Mouse (Mus musculus) stomach, embryonic 15.5 days (tissue): Measurements from ENCODE around the gene Hist1h1d. TPM values are rescaled to one million over a fixed set of nuclear protein-coding genes. Genes with fewer than 3 reads are reported as not detected.
A peak's percentile ranks its signal among the peaks of the same experiment; 100 is the strongest.

Experiments used
- ATAC-seq: fragments of 200-750 bp; cut with Nextera tagmentation; 2 replicates; pipeline ENCODE4 v1.8.0; 2017; ENCODE audit warnings: low read depth, moderate number of reproducible peaks, moderate TSS enrichment; ENCODE audit not compliant: insufficient read depth, low FRiP score
- H3K27ac ChIP-seq: fragments of 300-500 bp; sonication (generic); 2 replicates; pipeline ENCODE4 v1.5.1; 2015; ENCODE audit warnings: mild to moderate bottlenecking, inconsistent platforms
- H3K27me3 ChIP-seq: fragments of 300-500 bp; sonication (generic); replicated peaks from 2 replicates; pipeline ENCODE4 v1.6.1; 2015; ENCODE audit warnings: inconsistent platforms
- H3K36me3 ChIP-seq: fragments of 300-500 bp; sonication (generic); 2 replicates; pipeline ENCODE4 v1.6.1; 2015; ENCODE audit warnings: inconsistent platforms
- H3K4me1 ChIP-seq: fragments of 300-500 bp; sonication (generic); 2 replicates; pipeline ENCODE4 v1.6.1; 2015; ENCODE audit warnings: inconsistent platforms
- H3K4me2 ChIP-seq: fragments of 300-500 bp; sonication (generic); 2 replicates; pipeline ENCODE4 v1.6.1; 2015; ENCODE audit warnings: mild to moderate bottlenecking, inconsistent platforms
- H3K4me3 ChIP-seq: fragments of 300-500 bp; sonication (generic); replicated peaks from 2 replicates; pipeline ENCODE4 v1.5.1; 2015; ENCODE audit warnings: inconsistent platforms
- H3K9ac ChIP-seq: fragments of 300-500 bp; sonication (generic); 2 replicates; pipeline ENCODE4 v1.6.1; 2015; ENCODE audit warnings: inconsistent platforms
- H3K9me3 ChIP-seq: fragments of 300-500 bp; sonication (generic); 2 replicates; pipeline ENCODE4 v1.6.1; 2016; ENCODE audit warnings: inconsistent platforms
- WGBS: fragments of 180-500 bp; shearing (Covaris S2); methylation state at CpG from one replicate; pipeline ENCODE4 v1.1.7; 2015; 5-methylcytosine and 5-hydroxymethylcytosine counted together
- polyA plus RNA-seq: library from polyadenylated mRNA; unstranded; fragments of >200 nt; fragmentation: Nextera tagmentation; extraction: Ambion mirVana; gene quantifications from 2 replicates; pipeline ENCODE4 v1.2.1, GENCODE M21; 2015

Hist1h1d gene
- 0.89 and 0.98 TPM in 2 replicates for polyA plus RNA-seq

DNA sequence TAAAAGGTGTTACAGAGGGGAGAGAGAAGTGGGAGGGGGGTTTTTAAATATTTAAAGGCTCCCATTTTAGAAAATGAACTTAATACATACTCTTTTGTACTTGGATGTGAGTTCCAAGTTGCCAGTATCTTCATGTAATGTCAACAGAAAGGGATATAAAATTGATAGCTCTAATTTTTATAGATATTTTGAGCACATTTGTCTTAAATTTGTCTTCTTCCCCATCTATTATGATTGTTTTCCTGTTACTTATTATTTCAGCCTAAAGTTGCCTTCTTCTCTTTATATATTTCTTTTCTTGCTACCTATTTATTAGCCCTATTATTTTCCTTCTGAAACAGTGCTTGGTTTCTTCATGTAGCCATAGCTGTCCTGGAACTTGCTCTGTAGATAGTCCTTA lies at the start of gene Hist1h1d:
Gene Hist1h1d (plus strand): TSS at position 301 of the 400 bp plus-strand sequence.
- peak within 1 kb of the TSS; percentile 42 for H3K4me2 ChIP-seq
- no peak within 1 kb of the TSS for H3K4me3 ChIP-seq
- H3K27me3 ChIP-seq = no peaks in the 10 kb centered on the region
- no peak for ATAC-seq
- H3K36me3 ChIP-seq = no peaks in the 10 kb centered on the region
- H3K9ac ChIP-seq = no peak within 1 kb of the TSS
- peaks cover 12% of the 10 kb centered on the region for H3K4me1 ChIP-seq
- H3K9me3 ChIP-seq = no peaks in the 10 kb centered on the region
- peak within 1 kb of the TSS; percentile 98 for H3K27ac ChIP-seq

- Histone ChIP-seq H3K9me3 (no peaks in the 10 kb centered on the region), H3K27ac (no peak overlapping the region), H3K36me3 (no peaks in the 10 kb centered on the region), H3K4me2 (0 out of 2 replicates have a peak overlapping the region, but pooled peaks have one; percentile 16), H3K4me3 (no peak overlapping the region), H3K9ac (no peak overlapping the region), H3K4me1 (peaks cover 5% of the 10 kb centered on the region), H3K27me3 (no peaks in the 10 kb centered on the region)
- peak; percentile 24; the same call in 1 of the 2 replicates for ATAC-seq
- WGBS = 5% methylated on average over 9 of the region's 9 CpGs
Measured at GRCm38 (mm10) chr13:23503797-23504196, 49.3 kb upstream of the Hist1h1d start.

DNA sequence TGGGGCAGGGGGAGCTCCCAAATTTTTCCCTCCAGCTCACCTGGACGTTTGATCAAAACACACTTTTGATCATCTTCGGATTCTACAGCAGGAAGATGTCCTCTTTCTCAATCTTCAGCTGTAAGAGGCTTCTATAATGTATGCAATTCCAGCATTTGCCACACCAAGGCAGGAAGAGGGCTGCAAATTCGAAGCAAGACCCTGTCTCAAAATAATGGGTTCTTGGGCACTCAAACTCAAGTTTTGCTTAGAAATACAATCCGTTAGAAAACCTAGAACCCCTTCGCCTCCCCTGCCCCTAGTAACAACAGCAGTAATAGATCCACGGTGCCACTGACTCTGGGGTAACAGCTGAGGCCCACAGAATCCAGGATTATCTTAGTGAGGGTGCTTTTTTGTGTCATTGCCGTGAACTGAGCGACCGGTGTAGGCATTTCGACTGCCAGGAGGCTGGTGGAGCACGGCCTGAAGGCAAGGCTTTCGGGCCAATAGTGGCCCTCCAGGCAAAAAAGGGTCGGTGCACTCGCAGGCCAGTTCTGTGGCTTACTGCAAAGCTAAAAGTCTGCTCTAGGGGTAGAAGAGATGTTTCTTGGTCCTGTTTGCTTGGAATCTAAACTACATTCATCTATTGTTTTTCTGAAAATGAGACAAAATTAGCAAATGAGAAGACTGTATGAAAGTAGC lies 47.3 kb upstream of the Hist1h1d start:
- 20% methylated on average over 14 of the region's 14 CpGs for WGBS

DNA sequence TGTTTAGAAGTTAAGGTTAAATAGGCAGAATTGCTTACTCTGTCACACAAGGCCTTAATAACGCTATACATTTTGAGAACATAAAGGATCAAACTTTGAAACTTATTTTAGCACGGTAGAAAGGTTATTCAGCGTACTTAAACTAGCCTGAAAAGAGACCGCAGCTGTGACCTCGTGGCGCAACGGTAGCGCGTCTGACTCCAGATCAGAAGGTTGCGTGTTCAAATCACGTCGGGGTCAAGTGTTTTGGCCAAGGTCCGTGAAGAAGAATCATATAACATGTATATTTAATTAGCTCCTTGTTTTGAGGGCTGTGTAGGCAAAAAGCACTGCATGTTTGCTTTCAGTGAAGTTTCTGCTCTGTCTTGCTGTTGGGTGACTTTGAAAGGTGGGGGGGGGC lies 46.7 kb upstream of the Hist1h1d start:
- 0 out of 2 replicates have a peak, but pooled peaks have one; percentile 44 for ATAC-seq
- WGBS = 19% methylated on average over 13 of the region's 13 CpGs
- Histone ChIP-seq H3K9ac (no peak overlapping the region), H3K9me3 (no peaks in the 10 kb centered on the region), H3K27ac (no peak overlapping the region), H3K36me3 (no peaks in the 10 kb centered on the region), H3K4me3 (0 out of 2 replicates have a peak overlapping the region, but pooled peaks have one; percentile 23), H3K27me3 (no peaks in the 10 kb centered on the region), H3K4me1 (peaks cover 7% of the 10 kb centered on the region), H3K4me2 (peak overlapping the region; percentile 48)

More for the DNA sequence above, 47.3 kb upstream of the Hist1h1d start:
- no peaks in the 10 kb centered on the region for H3K27me3 ChIP-seq
- no peaks in the 10 kb centered on the region for H3K36me3 ChIP-seq
- H3K4me1 ChIP-seq = peaks cover 7% of the 10 kb centered on the region
- ATAC-seq = no peak
- H3K4me3 ChIP-seq = peak overlapping the region; percentile 23
- H3K9ac ChIP-seq = no peak overlapping the region
- no peaks in the 10 kb centered on the region for H3K9me3 ChIP-seq
- H3K27ac ChIP-seq = no peak overlapping the region
- peak overlapping the region; percentile 48 for H3K4me2 ChIP-seq

- no peak for ATAC-seq
- no peak overlapping the region for H3K4me3 ChIP-seq
- peaks cover 7% of the 10 kb centered on the region for H3K4me1 ChIP-seq
- 40% methylated on average over 14 of the region's 14 CpGs for WGBS
- H3K9ac ChIP-seq = no peak overlapping the region
- H3K27me3 ChIP-seq = no peaks in the 10 kb centered on the region
- H3K4me2 ChIP-seq = 0 out of 2 replicates have a peak overlapping the region, but pooled peaks have one; percentile 48
- H3K36me3 ChIP-seq = no peaks in the 10 kb centered on the region
- H3K27ac ChIP-seq = no peak overlapping the region
- no peaks in the 10 kb centered on the region for H3K9me3 ChIP-seq
Measured at GRCm38 (mm10) chr13:23506819-23507515, 46.1 kb upstream of the Hist1h1d start.

DNA sequence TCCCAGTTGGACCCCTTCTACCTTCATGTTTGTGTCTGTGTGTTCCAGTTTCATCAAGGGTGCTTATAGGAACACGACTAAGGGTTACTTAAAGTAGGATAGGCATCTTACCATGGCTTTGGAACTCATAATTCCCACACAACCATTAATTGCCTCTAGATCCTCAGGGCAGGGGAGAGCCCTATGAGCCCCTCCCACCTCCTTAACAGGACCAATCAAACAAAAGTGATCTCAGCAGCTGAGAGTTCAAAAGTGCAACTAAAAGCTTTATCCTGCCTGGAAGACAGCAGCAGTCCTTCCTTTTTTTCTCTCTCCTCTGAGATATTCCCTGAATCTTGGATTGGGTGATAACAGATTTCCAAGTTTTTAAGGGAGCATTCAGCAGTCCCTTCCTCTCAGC lies 42.9 kb upstream of the Hist1h1d start:
- WGBS = 36% methylated on average over 1 of the region's 1 CpGs
- no peaks in the 10 kb centered on the region for H3K36me3 ChIP-seq
- H3K27ac ChIP-seq = no peak overlapping the region
- ATAC-seq = no peak
- no peak overlapping the region for H3K9ac ChIP-seq
- peaks cover 7% of the 10 kb centered on the region for H3K4me1 ChIP-seq
- no peaks in the 10 kb centered on the region for H3K9me3 ChIP-seq
- no peak overlapping the region for H3K4me3 ChIP-seq
- no peaks in the 10 kb centered on the region for H3K27me3 ChIP-seq
- no peak overlapping the region for H3K4me2 ChIP-seq

DNA sequence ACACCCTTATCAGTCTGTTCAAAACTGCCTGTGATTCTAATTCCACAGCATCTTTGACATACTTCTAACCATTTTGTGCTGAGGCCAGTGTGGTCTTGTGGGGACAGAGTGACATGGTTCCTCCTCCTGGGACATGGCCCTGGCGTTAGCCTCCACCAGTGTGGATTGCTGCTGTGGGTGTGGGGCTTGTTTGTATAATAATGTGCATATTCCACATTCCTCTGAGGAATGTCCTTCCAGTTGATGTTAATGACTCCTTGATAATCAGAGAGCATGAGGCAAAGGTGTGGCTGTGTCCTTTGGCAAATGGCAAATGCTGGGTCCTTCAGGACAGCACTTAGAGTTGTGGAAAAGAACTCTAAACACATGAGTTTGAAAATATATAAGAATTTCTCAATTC lies 39.5 kb upstream of the Hist1h1d start:
- no peaks in the 10 kb centered on the region for H3K36me3 ChIP-seq

GRCm38 (mm10) chr13:23515281-23515680 lies 37.8 kb upstream of the Hist1h1d start:
- Histone ChIP-seq H3K4me2 (no peak overlapping the region), H3K36me3 (no peaks in the 10 kb centered on the region), H3K9me3 (no peaks in the 10 kb centered on the region), H3K4me3 (no peak overlapping the region), H3K27ac (no peak overlapping the region), H3K9ac (no peak overlapping the region), H3K27me3 (no peaks in the 10 kb centered on the region), H3K4me1 (0 out of 2 replicates have a peak, but pooled peaks cover 4% of the 10 kb centered on the region)
- no peak for ATAC-seq
- WGBS = 76% methylated on average over 5 of the region's 5 CpGs

More for the DNA sequence above, 39.5 kb upstream of the Hist1h1d start:
- 83% methylated on average over 1 of the region's 1 CpGs for WGBS
- H3K9ac ChIP-seq = no peak overlapping the region
- H3K27ac ChIP-seq = no peak overlapping the region
- no peaks in the 10 kb centered on the region for H3K9me3 ChIP-seq
- 0 out of 2 replicates have a peak, but pooled peaks cover 4% of the 10 kb centered on the region for H3K4me1 ChIP-seq
- H3K4me2 ChIP-seq = no peak overlapping the region
- no peaks in the 10 kb centered on the region for H3K27me3 ChIP-seq
- H3K4me3 ChIP-seq = no peak overlapping the region
- no peak for ATAC-seq

GRCm38 (mm10) chr13:23515826-23516620 lies 37.0 kb upstream of the Hist1h1d start:
- ATAC-seq = no peak
- no peaks in the 10 kb centered on the region for H3K9me3 ChIP-seq
- H3K27ac ChIP-seq = no peak overlapping the region
- H3K4me1 ChIP-seq = 0 out of 2 replicates have a peak, but pooled peaks cover 2% of the 10 kb centered on the region
- no peaks in the 10 kb centered on the region for H3K36me3 ChIP-seq
- H3K27me3 ChIP-seq = no peaks in the 10 kb centered on the region
- peak overlapping the region; percentile 31 for H3K4me3 ChIP-seq
- 52% methylated on average over 15 of the region's 15 CpGs for WGBS
- H3K4me2 ChIP-seq = peak overlapping the region; percentile 57
- H3K9ac ChIP-seq = no peak overlapping the region

- Histone ChIP-seq H3K9ac (no peak overlapping the region), H3K4me3 (peak overlapping the region; percentile 58), H3K4me2 (peak overlapping the region; percentile 90), H3K27me3 (no peaks in the 10 kb centered on the region), H3K9me3 (no peaks in the 10 kb centered on the region), H3K4me1 (0 out of 2 replicates have a peak, but pooled peaks cover 2% of the 10 kb centered on the region), H3K27ac (peak overlapping the region; percentile 84), H3K36me3 (no peaks in the 10 kb centered on the region)
- ATAC-seq = no peak; the same call in 1 of the 2 replicates
- WGBS = under 1% methylated on average over 19 of the region's 19 CpGs
Measured at GRCm38 (mm10) chr13:23516822-23517602, 36.0 kb upstream of the Hist1h1d start.
